In genomic region chr1:134336958-134337710, GRCm38 (mm10) we compare ENCODE assay signal across 21 mouse cellular contexts. TPM values are rescaled to one million over a fixed set of nuclear protein-coding genes. Genes with fewer than 3 reads are reported as not detected.
DNase-seq lines count a peak whose midpoint lies in the region; ATAC-seq lines count a peak whose summit lies in the region.
"Had no signal": no experiment of that assay in that cellular context is flagged by ENCODE, and none has a peak within 500 bp of the region (broad histone marks: within the 10 kb centered on the region; RNA-seq: fewer than 3 reads in every experiment).

No protein-coding gene starts in this region.

- H3K4me1 ChIP-seq in forebrain, embryonic 11.5 days (replicated peaks; ENCODE audit: control insufficient read depth, insufficient read depth, low read length) = no peaks in the 10 kb centered on the region
- H3K4me1 ChIP-seq in forebrain, embryonic 10.5 days = peaks cover 8% of the 10 kb centered on the region
- H3K4me1 ChIP-seq in heart, embryonic 15.5 days (replicated peaks) = peaks cover 81% of the 10 kb centered on the region

- WGBS in forebrain, embryonic 11.5 days = 91% methylated on average over 11 of the region's 11 CpGs
- WGBS in forebrain, embryonic 10.5 days = 86% methylated on average over 11 of the region's 11 CpGs
- 48% methylated on average over 11 of the region's 11 CpGs for WGBS in heart, embryonic 15.5 days

- intact Hi-C loops in heart, postnatal 10 days (cut with DNase I) = no loop called here

- H3K9me3 ChIP-seq in forebrain, embryonic 11.5 days (ENCODE audit: control insufficient read depth, low read length) = no peaks in the 10 kb centered on the region
- no peaks in the 10 kb centered on the region for H3K9me3 ChIP-seq in forebrain, embryonic 10.5 days
- H3K9me3 ChIP-seq in heart, embryonic 15.5 days (replicated peaks) = no peaks in the 10 kb centered on the region
- H3K9me3 ChIP-seq: liver, embryonic 13.5 days; lung, embryonic 15.5 days had no signal

- H3K9ac ChIP-seq in forebrain, embryonic 11.5 days (ENCODE audit: low read length) = no peak overlapping the region
- H3K9ac ChIP-seq in heart, embryonic 15.5 days = no peak overlapping the region
- H3K9ac ChIP-seq: hindbrain, embryonic 14.5 days; liver, embryonic 13.5 days; lung, embryonic 15.5 days had no signal

- H3K27me3 ChIP-seq in forebrain, embryonic 11.5 days (ENCODE audit: control insufficient read depth, insufficient read depth, low read length) = no peaks in the 10 kb centered on the region
- H3K27me3 ChIP-seq in forebrain, embryonic 10.5 days (ENCODE audit: poor library complexity, severe bottlenecking) = no peaks in the 10 kb centered on the region
- H3K27me3 ChIP-seq in heart, embryonic 15.5 days = no peaks in the 10 kb centered on the region
- H3K27me3 ChIP-seq: lung, embryonic 15.5 days had no signal

- ATAC-seq in forebrain, embryonic 11.5 days (replicated peaks; ENCODE audit: low FRiP score) = no peak
- no peak for ATAC-seq in heart, embryonic 15.5 days (replicated peaks; ENCODE audit: insufficient number of reproducible peaks, insufficient read depth, low FRiP score, low read depth)
- ATAC-seq: forebrain, embryonic 14.5 days; intestine, postnatal 0 days had no signal

- no peak overlapping the region for H3K4me2 ChIP-seq in forebrain, embryonic 11.5 days (ENCODE audit: low read depth, low read length, severe bottlenecking)
- H3K4me2 ChIP-seq in heart, embryonic 15.5 days = no peak overlapping the region
- H3K4me2 ChIP-seq: hindbrain, embryonic 14.5 days; liver, embryonic 13.5 days; lung, embryonic 15.5 days had no signal

- no peaks in the 10 kb centered on the region for H3K36me3 ChIP-seq in forebrain, embryonic 11.5 days (ENCODE audit: control insufficient read depth, insufficient read depth, low read length)
- H3K36me3 ChIP-seq in forebrain, embryonic 10.5 days (replicated peaks) = no peaks in the 10 kb centered on the region
- H3K36me3 ChIP-seq in heart, embryonic 15.5 days = no peaks in the 10 kb centered on the region
- H3K36me3 ChIP-seq: liver, embryonic 13.5 days; lung, embryonic 15.5 days had no signal

- peak; percentile 30 for DNase-seq in forebrain, embryonic 11.5 days (ENCODE audit: low spot score)
- no peak for DNase-seq in forebrain, embryonic 10.5 days (ENCODE audit: extremely low spot score, low spot score)
- DNase-seq in heart, postnatal 10 days = no peak
- DNase-seq in thymus, postnatal 14 days = peak; percentile 18
- no peak for DNase-seq in thymus, postnatal 10 days (ENCODE audit: low spot score in 2 of 2)
- peak; percentile 57 to 65 for DNase-seq in cerebellum, postnatal 14 days
- no peak for DNase-seq in kidney, postnatal 4 days
- DNase-seq: kidney, postnatal 10 days; midbrain, embryonic 14.5 days had no signal

- H3K27ac ChIP-seq in forebrain, embryonic 11.5 days (ENCODE audit: low read depth, low read length) = no peak overlapping the region
- no peak overlapping the region for H3K27ac ChIP-seq in forebrain, embryonic 10.5 days
- peak overlapping the region; percentile 56; the same call in 1 of the 2 replicates for H3K27ac ChIP-seq in heart, embryonic 15.5 days
- H3K27ac ChIP-seq: hindbrain, embryonic 14.5 days; liver, embryonic 13.5 days; lung, embryonic 15.5 days; stomach, postnatal 0 days had no signal

- no peak overlapping the region for H3K4me3 ChIP-seq in forebrain, embryonic 11.5 days (ENCODE audit: low read depth, low read length)
- H3K4me3 ChIP-seq in forebrain, embryonic 10.5 days = no peak overlapping the region
- H3K4me3 ChIP-seq in heart, embryonic 15.5 days = no peak overlapping the region
- H3K4me3 ChIP-seq: liver, embryonic 13.5 days; lung, embryonic 15.5 days had no signal

RNA-seq across cellular contexts. Expression of gene Ppfia4, which starts 4.4 kb away (rescaled TPM):
- polyA plus RNA-seq in forebrain, embryonic 11.5 days (2014; fragmentation: Nextera tagmentation; extraction: Ambion mirVana) = 1.7 and 2.5 TPM in 2 replicates
- polyA plus RNA-seq in forebrain, embryonic 10.5 days (2016; fragmentation: Nextera tagmentation; extraction: Ambion mirVana) = 1.6 and 2.1 TPM in 2 replicates
- polyA plus RNA-seq in heart, embryonic 15.5 days (2015; fragmentation: Nextera tagmentation; extraction: Ambion mirVana) = 9.7 and 10.3 TPM in 2 replicates
- 1 to 10 TPM; 3.4 to 3.7 TPM for total RNA-seq in heart, postnatal 10 days (2021)

RNA-seq across cellular contexts. Expression of gene Tmem183a, which starts 24.6 kb away (rescaled TPM):
- 133 and 145 TPM in 2 replicates for polyA plus RNA-seq in forebrain, embryonic 11.5 days (2014; fragmentation: Nextera tagmentation; extraction: Ambion mirVana)
- polyA plus RNA-seq in forebrain, embryonic 10.5 days (2016; fragmentation: Nextera tagmentation; extraction: Ambion mirVana) = 134 and 136 TPM in 2 replicates
- 53.0 and 58.1 TPM in 2 replicates for polyA plus RNA-seq in heart, embryonic 15.5 days (2015; fragmentation: Nextera tagmentation; extraction: Ambion mirVana)
- 10 to 100 TPM; 24.2 to 25.7 TPM for total RNA-seq in heart, postnatal 10 days (2021)

RNA-seq across cellular contexts. Expression of gene Myog, which starts 47.3 kb away (rescaled TPM):
- polyA plus RNA-seq in forebrain, embryonic 11.5 days (2014; fragmentation: Nextera tagmentation; extraction: Ambion mirVana) = not detected in 2 replicates
- not detected in 2 replicates for polyA plus RNA-seq in forebrain, embryonic 10.5 days (2016; fragmentation: Nextera tagmentation; extraction: Ambion mirVana)
- 0.98 and 2.0 TPM in 2 replicates for polyA plus RNA-seq in heart, embryonic 15.5 days (2015; fragmentation: Nextera tagmentation; extraction: Ambion mirVana)
- total RNA-seq in heart, postnatal 10 days (2021) = not detected
- total RNA-seq: left cerebral cortex, adult 8-10 months; megakaryocyte progenitor cell, adult 5-6 weeks; neutrophil, adult 5-6 weeks had no signal
- polyA plus RNA-seq: forebrain, embryonic 14.5 days; midbrain, embryonic 14.5 days had no signal

RNA-seq across cellular contexts. Expression of gene 4933406M09Rik, which starts 48.6 kb away (rescaled TPM):
- polyA plus RNA-seq in forebrain, embryonic 11.5 days (2014; fragmentation: Nextera tagmentation; extraction: Ambion mirVana) = not detected in 2 replicates
- not detected in 2 replicates for polyA plus RNA-seq in forebrain, embryonic 10.5 days (2016; fragmentation: Nextera tagmentation; extraction: Ambion mirVana)
- not detected in 2 replicates for polyA plus RNA-seq in heart, embryonic 15.5 days (2015; fragmentation: Nextera tagmentation; extraction: Ambion mirVana)
- total RNA-seq in heart, postnatal 10 days (2021) = not detected
- total RNA-seq: gastrocnemius, postnatal 4 days; left cerebral cortex, adult 8-10 months; megakaryocyte progenitor cell, adult 5-6 weeks had no signal
- polyA plus RNA-seq: forebrain, embryonic 14.5 days; hindbrain, embryonic 14.5 days; intestine, postnatal 0 days; limb, embryonic 11.5 days; liver, embryonic 13.5 days; lung, embryonic 15.5 days; midbrain, embryonic 14.5 days; stomach, postnatal 0 days had no signal

Comparison
In these comparisons a context has a peak if more than half of its experiments do, and no peak if none do; other contexts are left out.
1. DNase-seq: peak in forebrain, embryonic 11.5 days (single experiment), thymus, postnatal 14 days (single experiment) and cerebellum, postnatal 14 days (2 of 2); none in forebrain, embryonic 10.5 days (single experiment), heart, postnatal 10 days (0 of 2), thymus, postnatal 10 days (0 of 2) and kidney, postnatal 4 days (0 of 2).